Mouse (Mus musculus) olfactory bulb, adult 2 months (tissue): ENCODE measurements around the gene Rxrg.

Experiments
- CTCF ChIP-seq: fragments of 200-500 bp; IDR thresholded peaks from 2 replicates; pipeline ENCODE4 v1.5.1; 2012; ENCODE audit warnings: low read depth, mild to moderate bottlenecking, low read length, moderate library complexity; ENCODE audit not compliant: insufficient read depth
- POLR2A ChIP-seq: fragments of 200-500 bp; IDR thresholded peaks from 2 replicates; pipeline ENCODE4 v1.6.1; 2012; ENCODE audit warnings: mild to moderate bottlenecking, low read depth, low read length, moderate library complexity; ENCODE audit not compliant: insufficient read depth

DNA sequence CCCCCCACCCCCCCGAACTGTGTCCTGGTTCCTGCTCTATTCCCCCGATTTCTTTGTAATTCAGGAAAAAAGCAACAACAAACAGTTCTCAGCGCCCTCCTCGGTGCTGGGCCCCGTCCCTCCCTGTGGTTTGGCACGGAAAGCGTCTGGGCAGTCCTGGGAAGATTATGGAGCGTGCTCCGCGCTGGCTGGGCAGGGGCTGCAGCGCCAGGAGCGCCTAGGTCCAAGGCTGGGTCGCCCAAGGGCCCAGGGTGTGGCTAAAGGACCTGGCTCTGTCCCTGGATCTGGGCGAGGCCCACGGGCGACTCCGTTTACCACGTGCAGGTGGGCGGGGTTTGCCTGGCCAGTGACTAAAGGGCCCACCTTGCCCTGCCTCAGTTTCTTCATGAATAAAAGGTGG is 62.9 kb downstream of the Rxrg start:
- TF ChIP-seq POLR2A (no peak), CTCF (no peak)
